Mouse (Mus musculus) neural tube, embryonic 12.5 days (tissue): ENCODE data around the gene Etv5. TPM values are rescaled to one million over a fixed set of nuclear protein-coding genes. Genes with fewer than 3 reads are reported as not detected.
"Not testable (repeated sequence)": the region's sequence is repeated elsewhere in the genome, so short reads cannot be mapped to it uniquely, and the experiment has no call there.

Experiments
- ATAC-seq: fragments of 200-750 bp; cut with Nextera tagmentation; 2 replicates; pipeline ENCODE4 v1.8.0; 2017; ENCODE audit warnings: low read depth, mild to moderate bottlenecking, moderate TSS enrichment, moderate library complexity; ENCODE audit not compliant: low FRiP score
- H3K27ac ChIP-seq: fragments of 300-500 bp; sonication (generic); 2 replicates; pipeline ENCODE4 v1.5.1; 2016
- H3K27me3 ChIP-seq: fragments of 300-500 bp; sonication (generic); replicated peaks from 2 replicates; pipeline ENCODE4 v1.6.1; 2016; ENCODE audit warnings: mild to moderate bottlenecking
- H3K36me3 ChIP-seq: fragments of 300-500 bp; sonication (generic); 2 replicates; pipeline ENCODE4 v1.6.1; 2016; ENCODE audit warnings: mild to moderate bottlenecking
- H3K4me1 ChIP-seq: fragments of 300-500 bp; sonication (generic); 2 replicates; pipeline ENCODE4 v1.6.1; 2016
- H3K4me2 ChIP-seq: fragments of 300-500 bp; sonication (generic); replicated peaks from 2 replicates; pipeline ENCODE4 v1.6.1; 2016; ENCODE audit warnings: mild to moderate bottlenecking
- H3K4me3 ChIP-seq: fragments of 300-500 bp; sonication (generic); 2 replicates; pipeline ENCODE4 v1.5.1; 2016
- H3K9ac ChIP-seq: fragments of 300-500 bp; sonication (generic); 2 replicates; pipeline ENCODE4 v1.6.1; 2016; ENCODE audit warnings: mild to moderate bottlenecking
- H3K9me3 ChIP-seq: fragments of 300-500 bp; sonication (generic); 2 replicates; pipeline ENCODE4 v1.6.1; 2016; ENCODE audit warnings: mild to moderate bottlenecking
- WGBS: fragments of 180-500 bp; shearing (Covaris S2); methylation state at CpG from one replicate; pipeline ENCODE4 v1.1.7; 2016; 5-methylcytosine and 5-hydroxymethylcytosine counted together
- polyA plus RNA-seq: library from polyadenylated mRNA; unstranded; fragments of >200 nt; fragmentation: Nextera tagmentation; extraction: Ambion mirVana; gene quantifications from 2 replicates; pipeline ENCODE4 v1.2.1, GENCODE M21; 2016

Etv5 gene
- polyA plus RNA-seq, 1 experiment from 2014 or later, result 23.1 TPM

GRCm38 (mm10) chr16:22380981-22381380 is 58.5 kb downstream of the Etv5 start:
- Histone ChIP-seq H3K27me3 (no peaks in the 10 kb centered on the region), H3K36me3 (no peaks in the 10 kb centered on the region), H3K9ac (no peak overlapping the region), H3K4me1 (peaks cover 5% of the 10 kb centered on the region; the same call in 1 of the 2 replicates), H3K27ac (no peak overlapping the region), H3K4me3 (no peak overlapping the region), H3K9me3 (no peaks in the 10 kb centered on the region), H3K4me2 (no peak overlapping the region)
- no peak for ATAC-seq
- WGBS, result 77% methylated on average over 8 of the region's 8 CpGs

GRCm38 (mm10) chr16:22379986-22380385 is 59.5 kb downstream of the Etv5 start:
- ATAC-seq, result peak; percentile 44; the same call in 1 of the 2 replicates
- no peaks in the 10 kb centered on the region for H3K36me3 ChIP-seq
- 20% methylated on average over 8 of the region's 8 CpGs for WGBS
- no peaks in the 10 kb centered on the region for H3K27me3 ChIP-seq
- H3K9ac ChIP-seq, result no peak overlapping the region
- no peak overlapping the region for H3K4me3 ChIP-seq
- no peaks in the 10 kb centered on the region for H3K9me3 ChIP-seq
- H3K4me2 ChIP-seq, result 0 out of 2 replicates have a peak overlapping the region, but pooled peaks have one; percentile 12
- H3K4me1 ChIP-seq, result peaks cover 5% of the 10 kb centered on the region; the same call in 1 of the 2 replicates
- H3K27ac ChIP-seq, result no peak overlapping the region

- Histone ChIP-seq H3K4me3 (no peak overlapping the region), H3K27ac (no peak overlapping the region), H3K9ac (no peak overlapping the region), H3K36me3 (no peaks in the 10 kb centered on the region), H3K27me3 (no peaks in the 10 kb centered on the region), H3K4me1 (peaks cover 5% of the 10 kb centered on the region; the same call in 1 of the 2 replicates), H3K4me2 (no peak overlapping the region), H3K9me3 (no peaks in the 10 kb centered on the region)
- ATAC-seq, result no peak
- 95% methylated on average over 4 of the region's 4 CpGs for WGBS
These were observed 60.2 kb downstream of the Etv5 start for GRCm38 (mm10) chr16:22379342-22379741.

- H3K36me3 ChIP-seq, result no peaks in the 10 kb centered on the region
- no peak overlapping the region for H3K4me3 ChIP-seq
- WGBS, result 66% methylated on average over 3 of the region's 3 CpGs
- no peak overlapping the region for H3K9ac ChIP-seq
- H3K27me3 ChIP-seq, result no peaks in the 10 kb centered on the region
- H3K9me3 ChIP-seq, result no peaks in the 10 kb centered on the region
- no peak overlapping the region for H3K27ac ChIP-seq
- H3K4me1 ChIP-seq, result peaks cover 5% of the 10 kb centered on the region; the same call in 1 of the 2 replicates
- ATAC-seq, result no peak
- no peak overlapping the region for H3K4me2 ChIP-seq
These were observed 61.8 kb downstream of the Etv5 start for GRCm38 (mm10) chr16:22377714-22378113.

- no peak overlapping the region for H3K9ac ChIP-seq
- ATAC-seq, result no peak
- WGBS, result 75% methylated on average over 2 of the region's 2 CpGs
- no peak overlapping the region for H3K27ac ChIP-seq
- H3K27me3 ChIP-seq, result no peaks in the 10 kb centered on the region
- peaks cover 3% of the 10 kb centered on the region; the same call in 1 of the 2 replicates for H3K4me1 ChIP-seq
- H3K9me3 ChIP-seq, result no peaks in the 10 kb centered on the region
- H3K36me3 ChIP-seq, result no peaks in the 10 kb centered on the region
- H3K4me2 ChIP-seq, result no peak overlapping the region
- no peak overlapping the region for H3K4me3 ChIP-seq
These were observed 64.6 kb downstream of the Etv5 start for GRCm38 (mm10) chr16:22374898-22375297.

- Histone ChIP-seq H3K4me1 (no peaks in the 10 kb centered on the region), H3K36me3 (no peaks in the 10 kb centered on the region), H3K27ac (no peak overlapping the region), H3K4me3 (no peak overlapping the region), H3K9me3 (no peaks in the 10 kb centered on the region), H3K4me2 (no peak overlapping the region), H3K9ac (no peak overlapping the region), H3K27me3 (no peaks in the 10 kb centered on the region)
- 38% methylated on average over 10 of the region's 10 CpGs for WGBS
- ATAC-seq, result no peak
These were observed 66.8 kb downstream of the Etv5 start for GRCm38 (mm10) chr16:22372701-22373124.

GRCm38 (mm10) chr16:22372225-22372624 is 67.3 kb downstream of the Etv5 start:
- WGBS, result 77% methylated on average over 1 of the region's 1 CpGs
- no peaks in the 10 kb centered on the region for H3K27me3 ChIP-seq
- ATAC-seq, result no peak

GRCm38 (mm10) chr16:22367099-22367498 is 72.4 kb downstream of the Etv5 start:
- no peak overlapping the region for H3K4me2 ChIP-seq
- no peaks in the 10 kb centered on the region for H3K27me3 ChIP-seq
- H3K9ac ChIP-seq, result no peak overlapping the region
- no peaks in the 10 kb centered on the region for H3K4me1 ChIP-seq
- H3K36me3 ChIP-seq, result no peaks in the 10 kb centered on the region
- 94% methylated on average over 7 of the region's 7 CpGs for WGBS
- H3K27ac ChIP-seq, result no peak overlapping the region
- no peak overlapping the region for H3K4me3 ChIP-seq
- no peaks in the 10 kb centered on the region for H3K9me3 ChIP-seq
- no peak for ATAC-seq

More at GRCm38 (mm10) chr16:22372225-22372624, 67.3 kb downstream of the Etv5 start:
- H3K27ac ChIP-seq, result no peak overlapping the region
- H3K4me1 ChIP-seq, result no peaks in the 10 kb centered on the region
- no peaks in the 10 kb centered on the region for H3K36me3 ChIP-seq
- H3K4me3 ChIP-seq, result no peak overlapping the region
- no peak overlapping the region for H3K4me2 ChIP-seq
- no peak overlapping the region for H3K9ac ChIP-seq
- no peaks in the 10 kb centered on the region for H3K9me3 ChIP-seq

GRCm38 (mm10) chr16:22366040-22366439 is 73.5 kb downstream of the Etv5 start:
- Histone ChIP-seq H3K4me2 (no peak overlapping the region), H3K36me3 (no peaks in the 10 kb centered on the region), H3K4me3 (no peak overlapping the region), H3K4me1 (no peaks in the 10 kb centered on the region), H3K27me3 (no peaks in the 10 kb centered on the region), H3K27ac (no peak overlapping the region), H3K9me3 (no peaks in the 10 kb centered on the region), H3K9ac (no peak overlapping the region)
- ATAC-seq, result no peak
- WGBS, result 82% methylated on average over 7 of the region's 7 CpGs

GRCm38 (mm10) chr16:22365596-22365995 is 73.9 kb downstream of the Etv5 start:
- Histone ChIP-seq H3K27ac (no peak overlapping the region), H3K9ac (no peak overlapping the region), H3K27me3 (no peaks in the 10 kb centered on the region), H3K4me3 (no peak overlapping the region), H3K9me3 (no peaks in the 10 kb centered on the region), H3K4me2 (no peak overlapping the region), H3K36me3 (no peaks in the 10 kb centered on the region), H3K4me1 (no peaks in the 10 kb centered on the region)
- ATAC-seq, result no peak
- 80% methylated on average over 3 of the region's 3 CpGs for WGBS

GRCm38 (mm10) chr16:22358701-22359354 is 80.7 kb downstream of the Etv5 start:
- Histone ChIP-seq H3K4me1 (no peaks in the 10 kb centered on the region), H3K27ac (no peak overlapping the region), H3K27me3 (no peaks in the 10 kb centered on the region), H3K36me3 (no peaks in the 10 kb centered on the region), H3K9ac (no peak overlapping the region), H3K4me3 (no peak overlapping the region), H3K4me2 (peak overlapping the region; percentile 4; the same call in 1 of the 2 replicates), H3K9me3 (no peaks in the 10 kb centered on the region)
- WGBS, result 32% methylated on average over 18 of the region's 18 CpGs
- ATAC-seq, result no peak

GRCm38 (mm10) chr16:22354177-22354576 is 85.3 kb downstream of the Etv5 start:
- H3K9me3 ChIP-seq, H3K4me1 ChIP-seq, H3K4me2 ChIP-seq, H3K27me3 ChIP-seq, H3K36me3 ChIP-seq, H3K4me3 ChIP-seq, ATAC-seq, H3K9ac ChIP-seq, H3K27ac ChIP-seq: not testable (repeated sequence)
- WGBS, result 87% methylated on average over 5 of the region's 5 CpGs

- 86% methylated on average over 3 of the region's 3 CpGs for WGBS
These were observed 85.9 kb downstream of the Etv5 start for GRCm38 (mm10) chr16:22353639-22354038.

More at GRCm38 (mm10) chr16:22353639-22354038, 85.9 kb downstream of the Etv5 start:
- Histone ChIP-seq H3K36me3 (no peaks in the 10 kb centered on the region), H3K4me1 (no peaks in the 10 kb centered on the region), H3K27me3 (no peaks in the 10 kb centered on the region), H3K4me3 (no peak overlapping the region), H3K9ac (no peak overlapping the region), H3K9me3 (no peaks in the 10 kb centered on the region), H3K27ac (no peak overlapping the region), H3K4me2 (no peak overlapping the region)
- no peak for ATAC-seq
